Mouse (Mus musculus): ENCODE measurements around the gene Mvp. TPM values are rescaled to one million over a fixed set of nuclear protein-coding genes. Genes with fewer than 3 reads are reported as not detected.
A peak's percentile ranks its signal among the peaks of the same experiment; 100 is the strongest.

Mvp gene
- total and polyA plus RNA-seq, 3 experiments: 19.8 to 20.6 TPM; not detected in 1

DNA sequence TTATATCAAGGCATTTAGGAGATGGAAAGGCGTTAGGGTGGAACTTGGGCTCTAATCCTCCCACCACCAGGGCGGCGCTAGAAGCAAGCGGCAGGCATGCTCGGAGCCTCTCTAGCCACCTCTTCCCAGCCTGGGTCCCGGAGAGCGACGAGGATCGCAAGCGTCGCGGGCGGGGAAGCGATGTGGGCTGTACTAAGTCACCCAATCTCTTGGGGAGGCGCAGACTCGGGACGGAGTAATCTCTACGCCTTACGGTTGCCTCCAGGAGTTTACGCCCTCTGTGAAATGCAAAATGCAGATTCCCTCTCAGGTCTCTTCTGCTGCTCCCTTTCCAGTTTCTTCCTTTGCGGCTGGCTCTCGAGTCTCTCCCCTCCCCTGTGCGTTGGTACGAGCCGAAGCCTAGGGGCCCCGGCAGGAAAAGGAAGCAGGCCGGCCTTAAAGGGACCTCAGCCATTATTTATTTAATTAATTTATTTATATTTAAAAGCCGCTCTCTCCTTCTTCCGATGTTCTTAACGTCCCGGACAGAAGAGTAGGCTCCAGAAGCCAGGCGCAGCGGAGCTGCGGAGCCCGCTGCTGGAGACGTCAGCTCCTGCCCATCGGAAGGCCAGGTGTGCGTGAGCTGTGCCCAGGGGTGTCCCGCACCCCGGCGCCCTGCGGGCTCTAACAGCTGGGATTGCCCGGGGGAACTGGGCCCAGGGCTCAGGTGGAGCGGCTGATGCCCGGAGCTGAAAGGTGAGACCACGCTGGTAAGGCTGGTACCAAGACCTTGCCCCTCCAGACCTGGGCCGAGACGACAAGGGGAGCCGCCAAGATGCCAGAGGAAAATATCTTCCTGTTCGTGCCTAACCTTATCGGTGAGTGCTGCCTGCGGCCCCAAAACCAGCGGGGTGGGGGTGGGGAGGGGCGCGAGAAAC is 38.2 kb downstream of the Mvp start, which contains the start of gene Cdiptos:
TSS of gene Cdiptos (minus strand) at position 149 of the 917 bp plus-strand sequence.
- Histone ChIP-seq H3K27me3 (ENCODE audit: control insufficient read depth in 1 of 2, insufficient read depth in 2 of 2, low read length in 2 of 2) (no peaks in the 10 kb centered on the region), H3K27ac (ENCODE audit: control insufficient read depth, low read depth, low read length) (peak within 1 kb of the TSS; percentile 93), H3K4me1 (ENCODE audit: control insufficient read depth in 1 of 2, insufficient read depth in 2 of 2, low read length in 2 of 2) (peaks cover 0 to 13% of the 10 kb centered on the region in 2 experiments; a peak in 2 of 4 replicates), H3K79me2 (ENCODE audit: control insufficient read depth, insufficient read depth, low read length, poor library complexity) (peaks cover 12% of the 10 kb centered on the region), H3K9me3 (replicated peaks; ENCODE audit: insufficient read depth, low read length) (no peaks in the 10 kb centered on the region), H3K36me3 (ENCODE audit: control insufficient read depth in 1 of 2, insufficient read depth in 2 of 2, low read length in 2 of 2) (peaks cover 0 to 8% of the 10 kb centered on the region in 2 experiments; a peak in 2 of 4 replicates), H3K4me3 (ENCODE audit: control insufficient read depth in 1 of 2, insufficient read depth in 1 of 2, low read depth in 2 of 2, low read length in 2 of 2) (peak within 1 kb of the TSS; percentile 75 to 95), H3K9ac (ENCODE audit: control insufficient read depth, low read depth, low read length, poor library complexity, severe bottlenecking) (peak within 1 kb of the TSS; percentile 81)
- TF ChIP-seq TCF12 (IDR thresholded peaks at IDR 0.05; ENCODE audit: low read depth, low read length): peak; percentile 25; the same call in 1 of the 2 replicates
- TF ChIP-seq POLR2AphosphoS2 (IDR thresholded peaks at IDR 0.05; ENCODE audit: low read length): no peak
- TF ChIP-seq USF1 (IDR thresholded peaks at IDR 0.05; ENCODE audit: low read depth, low read length): no peak
- TF ChIP-seq NELFE (IDR thresholded peaks at IDR 0.05; ENCODE audit: low read depth, low read length): peak; percentile 49
- TF ChIP-seq EP300 (IDR thresholded peaks at IDR 0.05; ENCODE audit: low read depth in 1 of 2, low read length in 2 of 2): peak in 1 of 2 experiments; percentile 21; a peak in 1 of 4 replicates
- peak; percentile 100 for TF ChIP-seq CHD1 (IDR thresholded peaks at IDR 0.05; ENCODE audit: low read depth, low read length)
- peak; percentile 32; the same call in 1 of the 2 replicates for TF ChIP-seq MAZ (IDR thresholded peaks at IDR 0.05; ENCODE audit: low read depth, low read length)
- no peak; the same call in 1 of the 2 replicates for TF ChIP-seq SMC3 (IDR thresholded peaks at IDR 0.05; ENCODE audit: low read depth, low read length)
- TF ChIP-seq CHD2 (IDR thresholded peaks at IDR 0.05; ENCODE audit: low read length): no peak
- no peak; the same call in 1 of the 2 replicates for TF ChIP-seq KAT2A (conservative IDR thresholded peaks at IDR 0.05; ENCODE audit: low read depth, low read length)
- peak; percentile 95 for TF ChIP-seq SIN3A (IDR thresholded peaks at IDR 0.05; ENCODE audit: low read length)
- TF ChIP-seq CTCF (IDR thresholded peaks at IDR 0.05 in 2 of 3, conservative IDR thresholded peaks at IDR 0.05 in 1 of 3; ENCODE audit: control insufficient read depth in 1 of 3, insufficient read depth in 1 of 3, low read depth in 2 of 3, low read length in 3 of 3, poor library complexity in 1 of 3, severe bottlenecking in 1 of 3): peak; percentile 91 to 96 (median 95)
- TF ChIP-seq HCFC1 (IDR thresholded peaks at IDR 0.05; ENCODE audit: low read depth, low read length): peak; percentile 91
- TF ChIP-seq TBP (IDR thresholded peaks at IDR 0.05; ENCODE audit: low read depth, low read length): peak; percentile 75
- no peak for TF ChIP-seq RCOR1 (IDR thresholded peaks at IDR 0.05; ENCODE audit: low read depth, low read length)
- TF ChIP-seq MXI1 (IDR thresholded peaks at IDR 0.05; ENCODE audit: low read depth, low read length): peak; percentile 83
- peak; percentile 50; the same call in 1 of the 2 replicates for TF ChIP-seq NRF1 (IDR thresholded peaks at IDR 0.05; ENCODE audit: insufficient read depth, low read depth, low read length, poor library complexity, severe bottlenecking)
- peak; percentile 76 for TF ChIP-seq ELF1 (IDR thresholded peaks at IDR 0.05; ENCODE audit: low read depth, low read length)
- TF ChIP-seq USF2 (IDR thresholded peaks at IDR 0.05; ENCODE audit: borderline replicate concordance in 1 of 2, insufficient read depth in 1 of 2, low read depth in 1 of 2, low read length in 2 of 2): no peak
- peak; percentile 59 to 67; a peak in 3 of 4 replicates for TF ChIP-seq POLR2A (IDR thresholded peaks at IDR 0.05; ENCODE audit: control insufficient read depth in 1 of 2, insufficient read depth in 1 of 2, low read depth in 1 of 2, low read length in 2 of 2, poor library complexity in 1 of 2)
- peak; percentile 67; the same call in 1 of the 2 replicates for TF ChIP-seq MAX (IDR thresholded peaks at IDR 0.05; ENCODE audit: low read length)
- TF ChIP-seq TAL1 (IDR thresholded peaks at IDR 0.05; ENCODE audit: low read length): no peak
- peak; percentile 86 for TF ChIP-seq MYC (IDR thresholded peaks at IDR 0.05; ENCODE audit: low read depth, low read length)
- DNase-seq (ENCODE audit: low read depth, low spot score): peak; percentile 99
